Mouse (Mus musculus) kidney, embryonic 15.5 days (tissue): ENCODE data around the gene Nus1. TPM values are rescaled to one million over a fixed set of nuclear protein-coding genes. Genes with fewer than 3 reads are reported as not detected.

Experiments
- ATAC-seq: fragments of 200-750 bp; cut with Nextera tagmentation; replicated peaks from 2 replicates; pipeline ENCODE4 v1.8.0; 2017; ENCODE audit warnings: moderate TSS enrichment; ENCODE audit not compliant: low FRiP score
- H3K27ac ChIP-seq: fragments of 300-500 bp; sonication (generic); 2 replicates; pipeline ENCODE4 v1.5.1; 2015; ENCODE audit warnings: mild to moderate bottlenecking, inconsistent platforms
- H3K27me3 ChIP-seq: fragments of 300-500 bp; sonication (generic); 2 replicates; pipeline ENCODE4 v1.6.1; 2015; ENCODE audit warnings: inconsistent platforms
- H3K36me3 ChIP-seq: fragments of 300-500 bp; sonication (generic); 2 replicates; pipeline ENCODE4 v1.6.1; 2015; ENCODE audit warnings: inconsistent platforms
- H3K4me1 ChIP-seq: fragments of 300-500 bp; sonication (generic); 2 replicates; pipeline ENCODE4 v1.6.1; 2015; ENCODE audit warnings: inconsistent platforms
- H3K4me2 ChIP-seq: fragments of 300-500 bp; sonication (generic); 2 replicates; pipeline ENCODE4 v1.6.1; 2015; ENCODE audit warnings: moderate library complexity, mild to moderate bottlenecking, inconsistent platforms
- H3K4me3 ChIP-seq: fragments of 300-500 bp; sonication (generic); replicated peaks from 2 replicates; pipeline ENCODE4 v1.5.1; 2015; ENCODE audit warnings: mild to moderate bottlenecking, inconsistent platforms
- H3K9ac ChIP-seq: fragments of 300-500 bp; sonication (generic); 2 replicates; pipeline ENCODE4 v1.6.1; 2015; ENCODE audit warnings: mild to moderate bottlenecking, inconsistent platforms
- H3K9me3 ChIP-seq: fragments of 300-500 bp; sonication (generic); replicated peaks from 2 replicates; pipeline ENCODE4 v1.6.1; 2016; ENCODE audit warnings: inconsistent platforms
- WGBS: fragments of 180-500 bp; shearing (Covaris S2); methylation state at CpG from one replicate; pipeline ENCODE4 v1.1.7; 2015; ENCODE audit warnings: mixed read lengths; 5-methylcytosine and 5-hydroxymethylcytosine counted together
- polyA plus RNA-seq: library from polyadenylated mRNA; unstranded; fragments of >200 nt; fragmentation: Nextera tagmentation; extraction: Ambion mirVana; gene quantifications from 2 replicates; pipeline ENCODE4 v1.2.1, GENCODE M21; 2015

Nus1 gene
- polyA plus RNA-seq, 1 experiment from 2014 or later = 15.9 TPM

GRCm38 (mm10) chr10:52471520-52471919, 54.2 kb downstream of the Nus1 start:
- Histone ChIP-seq H3K36me3 (no peaks in the 10 kb centered on the region), H3K27me3 (no peaks in the 10 kb centered on the region), H3K4me1 (no peaks in the 10 kb centered on the region), H3K4me3 (no peak overlapping the region), H3K9ac (no peak overlapping the region), H3K4me2 (no peak overlapping the region), H3K27ac (no peak overlapping the region), H3K9me3 (no peaks in the 10 kb centered on the region)
- WGBS = 76% methylated on average over 4 of the region's 4 CpGs
- ATAC-seq = no peak

Other genes starting within 250 kb of the Nus1 start
- 1.9 and 2.0 TPM in 2 replicates for gene Ros1, start 222.3 kb upstream of the Nus1 start, polyA plus RNA-seq
- gene Dcbld1, start 183.9 kb upstream of the Nus1 start, polyA plus RNA-seq = 28.6 and 30.2 TPM in 2 replicates
- gene Gm26741, start 58.8 kb upstream of the Nus1 start, polyA plus RNA-seq = not detected in 2 replicates
- 22.5 TPM in 2 replicates for gene Gopc, start 35.4 kb upstream of the Nus1 start, polyA plus RNA-seq
- not detected in 2 replicates for gene Nepn, start 28.6 kb upstream of the Nus1 start, polyA plus RNA-seq